Mouse (Mus musculus) stomach, postnatal 0 days (tissue): Measurements from ENCODE around the gene Dcun1d3.

Source experiments
- CTCF ChIP-seq: IDR thresholded peaks from 2 replicates; pipeline ENCODE4 v1.5.1; 2016; ENCODE audit warnings: antibody characterized with exemption, low read depth, mild to moderate bottlenecking, moderate library complexity
- EP300 ChIP-seq: optimal IDR thresholded peaks from 2 replicates; pipeline ENCODE3; 2016; ENCODE audit warnings: antibody characterized with exemption

DNA sequence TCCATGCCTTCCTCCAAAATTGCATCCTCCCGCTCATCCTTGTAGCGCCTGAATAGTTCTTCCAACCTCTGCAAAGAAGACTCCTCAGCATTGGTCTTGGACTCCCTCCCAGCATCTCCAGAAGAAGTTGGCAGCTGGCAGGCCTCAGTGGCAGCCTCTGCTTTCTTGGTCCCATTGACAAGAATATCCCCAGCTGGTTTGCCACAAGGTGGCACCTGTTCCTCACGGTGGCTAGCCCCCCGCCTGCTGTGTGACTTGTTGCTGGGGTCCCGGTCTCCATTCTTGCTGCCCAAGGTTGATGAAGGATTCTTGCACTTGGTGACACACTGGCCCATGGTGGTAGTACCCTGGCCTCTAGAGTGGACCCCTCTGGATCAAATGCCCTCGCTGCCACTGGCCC is 36.6 kb downstream of the Dcun1d3 start:
- TF ChIP-seq CTCF (peak; percentile 46), EP300 (no peak)
